Mouse (Mus musculus) heart, embryonic 10.5 days (tissue): ENCODE measurements around the gene Abcc12. TPM values are rescaled to one million over a fixed set of nuclear protein-coding genes. Genes with fewer than 3 reads are reported as not detected.

Experiments
- DNase-seq: peaks from one replicate; pipeline ENCODE4 v3.0.0-alpha.2; 2017; ENCODE audit warnings: low spot score
- H3K27ac ChIP-seq: fragments of 300-500 bp; sonication (generic); 2 replicates; pipeline ENCODE4 v1.5.1; 2016; ENCODE audit warnings: mild to moderate bottlenecking
- H3K27me3 ChIP-seq: fragments of 300-500 bp; sonication (generic); 2 replicates; pipeline ENCODE4 v1.6.1; 2016; ENCODE audit warnings: mild to moderate bottlenecking; ENCODE audit not compliant: poor library complexity, insufficient read depth, severe bottlenecking
- H3K36me3 ChIP-seq: fragments of 300-500 bp; sonication (generic); 2 replicates; pipeline ENCODE4 v1.6.1; 2016; ENCODE audit warnings: mild to moderate bottlenecking, moderate library complexity
- H3K4me1 ChIP-seq: fragments of 300-500 bp; sonication (generic); 2 replicates; pipeline ENCODE4 v1.6.1; 2016; ENCODE audit warnings: mild to moderate bottlenecking
- H3K4me3 ChIP-seq: fragments of 300-500 bp; sonication (generic); 2 replicates; pipeline ENCODE4 v1.5.1; 2016; ENCODE audit warnings: mild to moderate bottlenecking, moderate library complexity
- H3K9me3 ChIP-seq: fragments of 300-500 bp; sonication (generic); 2 replicates; pipeline ENCODE4 v1.6.1; 2016; ENCODE audit warnings: mild to moderate bottlenecking, moderate library complexity
- WGBS: fragments of 180-500 bp; shearing (Covaris S2); methylation state at CpG from one replicate; pipeline ENCODE4 v1.1.7; 2016; 5-methylcytosine and 5-hydroxymethylcytosine counted together
- microRNA-seq: library from miRNA; unstranded; fragments of <30 nt; microRNA quantifications from one replicate; pipeline ENCODE4, GENCODE M21; 2017
- polyA plus RNA-seq: library from polyadenylated mRNA; unstranded; fragments of >200 nt; fragmentation: Nextera tagmentation; extraction: Ambion mirVana; gene quantifications from 2 replicates; pipeline ENCODE4 v1.2.1, GENCODE M21; 2016

Gene Abcc12
- polyA plus RNA-seq, 1 experiment from 2014 or later, result not detected

- H3K36me3 ChIP-seq, result no peaks in the 10 kb centered on the region
- no peaks in the 10 kb centered on the region for H3K4me1 ChIP-seq
- H3K27me3 ChIP-seq, result no peaks in the 10 kb centered on the region
- DNase-seq, result no peak
- WGBS, result 52% methylated on average over 1 of the region's 1 CpGs
- no peaks in the 10 kb centered on the region for H3K9me3 ChIP-seq
- H3K4me3 ChIP-seq, result no peak overlapping the region
- H3K27ac ChIP-seq, result no peak overlapping the region
These were observed 143.1 kb downstream of the Abcc12 start for GRCm38 (mm10) chr8:86437418-86437817.

Small RNA genes lying within 50 kb of the gene (microRNA-seq; reads per million reads assigned to microRNA genes)
- not detected for gene Gm44348

Other genes starting within 250 kb of the Abcc12 start
- gene Lonp2, start 43.4 kb upstream of the Abcc12 start, polyA plus RNA-seq, result 58.1 and 66.4 TPM in 2 replicates
- 2.9 and 4.8 TPM in 2 replicates for gene Gm10638, start 165.0 kb upstream of the Abcc12 start, polyA plus RNA-seq
- 29.6 and 39.9 TPM in 2 replicates for gene Siah1a, start 165.2 kb upstream of the Abcc12 start, polyA plus RNA-seq